Mouse (Mus musculus) testis, adult 2 months (tissue): ENCODE results near the gene Fam205c.

ENCODE experiments used
- CTCF ChIP-seq: fragments of 200-500 bp; IDR thresholded peaks from 2 replicates; pipeline ENCODE4 v1.5.1; 2012; ENCODE audit warnings: low read depth, mild to moderate bottlenecking, inconsistent platforms, low read length, moderate library complexity; ENCODE audit not compliant: control insufficient read depth, insufficient read depth, insufficient replicate concordance
- POLR2A ChIP-seq: fragments of 200-500 bp; IDR thresholded peaks from 2 replicates; pipeline ENCODE4 v1.6.1; 2012; ENCODE audit warnings: low read depth, mild to moderate bottlenecking, inconsistent platforms, low read length, moderate library complexity; ENCODE audit not compliant: control insufficient read depth

- TF ChIP-seq CTCF: no peak
- no peak for TF ChIP-seq POLR2A
Observed at GRCm38 (mm10) chr4:42891176-42891575, 17.1 kb upstream of the Fam205c start.
